Mouse (Mus musculus): ENCODE measurements at regions not wholly inside any gene's neighbourhood (a gene's known extent, or its start where the extent isn't known, plus 50 kb on each side); places are given as distances from the start of the nearest gene placed in this dataset.

DNA sequence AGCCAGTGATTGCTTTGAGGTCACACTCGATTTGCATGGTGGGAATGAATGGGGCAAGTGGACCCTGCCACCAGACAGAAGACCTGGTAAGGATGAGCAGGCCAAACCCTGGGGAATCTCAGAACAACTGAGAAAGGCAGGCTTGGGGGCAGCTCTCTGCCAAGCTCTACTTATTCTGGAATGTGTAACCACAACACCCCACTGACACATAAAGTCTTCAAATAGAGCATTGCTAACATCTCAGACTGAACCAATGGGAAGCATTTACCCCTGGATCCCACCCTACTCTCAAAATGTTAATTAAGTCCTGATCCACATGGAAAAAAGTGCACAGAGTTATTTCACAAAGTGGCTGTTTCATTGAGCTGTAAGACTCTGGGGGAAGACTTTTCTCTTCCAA, 878.5 kb downstream of the Fam19a2 start:
- no peaks in the 10 kb centered on the region for H3K9me3 ChIP-seq (ENCODE audit: control insufficient read depth, low read length)
- H3K27me3 ChIP-seq (ENCODE audit: control insufficient read depth, insufficient read depth, low read length) = no peaks in the 10 kb centered on the region
- ATAC-seq (ENCODE audit: low FRiP score) (no peak), DNase-seq (ENCODE audit: low spot score) (no peak)
- no peak overlapping the region for H3K4me3 ChIP-seq (ENCODE audit: low read depth, low read length)
- H3K36me3 ChIP-seq (ENCODE audit: control insufficient read depth, insufficient read depth, low read length) = no peaks in the 10 kb centered on the region
- 84% methylated on average over 1 of the region's 1 CpGs for WGBS
- H3K4me2 ChIP-seq (replicated peaks; ENCODE audit: low read depth, low read length) = no peak overlapping the region
- no peak overlapping the region for H3K27ac ChIP-seq (ENCODE audit: low read depth, low read length)
- no peaks in the 10 kb centered on the region for H3K4me1 ChIP-seq (replicated peaks; ENCODE audit: control insufficient read depth, insufficient read depth, low read length)
- H3K9ac ChIP-seq (ENCODE audit: low read depth, low read length) = no peak overlapping the region

DNA sequence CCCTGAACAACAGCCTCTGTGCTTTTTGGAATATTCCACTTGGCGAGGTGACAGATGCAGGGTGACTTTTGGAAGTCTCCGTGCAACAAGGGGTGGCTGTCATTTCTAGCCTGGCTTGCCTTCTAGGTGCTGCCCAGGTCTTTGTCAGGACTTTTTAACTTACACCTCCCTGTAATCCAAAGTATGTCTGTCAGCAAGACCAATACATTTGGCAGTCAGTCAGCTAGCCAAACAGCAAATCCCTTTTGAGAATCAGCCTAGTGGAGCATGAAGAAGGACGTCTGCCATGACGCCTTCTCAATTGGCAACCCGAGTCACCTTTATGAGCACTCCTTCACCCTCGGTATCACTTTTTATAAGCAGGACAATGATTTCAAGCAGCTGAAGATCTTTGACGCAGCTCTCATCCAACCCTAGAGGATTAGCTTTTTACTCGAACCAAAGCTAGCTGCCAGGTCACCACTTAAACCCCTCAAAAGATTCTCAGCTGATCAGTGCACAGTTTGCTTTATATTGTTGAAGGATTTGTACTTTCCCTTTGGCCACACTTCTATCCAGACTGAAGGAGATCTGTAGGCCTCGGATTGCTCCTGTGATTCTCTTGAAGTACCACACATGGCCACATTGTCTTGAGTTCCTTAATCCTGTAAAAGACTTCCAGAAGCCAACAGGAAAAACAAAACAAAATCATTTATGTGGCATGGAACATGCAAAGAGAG, 883.1 kb downstream of the Fam19a2 start:
- no peaks in the 10 kb centered on the region for H3K27me3 ChIP-seq (ENCODE audit: control insufficient read depth, insufficient read depth, low read length)
- no peaks in the 10 kb centered on the region for H3K4me1 ChIP-seq (replicated peaks; ENCODE audit: control insufficient read depth, insufficient read depth, low read length)
- 61% methylated on average over 9 of the region's 9 CpGs for WGBS
- ATAC-seq (ENCODE audit: low FRiP score) (no peak), DNase-seq (ENCODE audit: low spot score) (no peak)
- H3K9me3 ChIP-seq (ENCODE audit: control insufficient read depth, low read length) = no peaks in the 10 kb centered on the region
- H3K9ac ChIP-seq (ENCODE audit: low read depth, low read length) = no peak overlapping the region
- no peak overlapping the region for H3K4me2 ChIP-seq (replicated peaks; ENCODE audit: low read depth, low read length)
- no peaks in the 10 kb centered on the region for H3K36me3 ChIP-seq (ENCODE audit: control insufficient read depth, insufficient read depth, low read length)
- H3K27ac ChIP-seq (ENCODE audit: low read depth, low read length) = no peak overlapping the region
- no peak overlapping the region for H3K4me3 ChIP-seq (ENCODE audit: low read depth, low read length)

- Histone ChIP-seq H3K9ac (ENCODE audit: low read depth, low read length) (no peak overlapping the region), H3K27ac (ENCODE audit: low read depth, low read length) (no peak overlapping the region), H3K27me3 (ENCODE audit: control insufficient read depth, insufficient read depth, low read length) (no peaks in the 10 kb centered on the region), H3K4me1 (replicated peaks; ENCODE audit: control insufficient read depth, insufficient read depth, low read length) (no peaks in the 10 kb centered on the region), H3K4me3 (ENCODE audit: low read depth, low read length) (no peak overlapping the region), H3K4me2 (replicated peaks; ENCODE audit: low read depth, low read length) (no peak overlapping the region), H3K36me3 (ENCODE audit: control insufficient read depth, insufficient read depth, low read length) (no peaks in the 10 kb centered on the region), H3K9me3 (ENCODE audit: control insufficient read depth, low read length) (no peaks in the 10 kb centered on the region)
- whole genome bisulfite sequencing = 79% methylated on average over 7 of the region's 7 CpGs
- DNase-seq (ENCODE audit: low spot score) (no peak), ATAC-seq (ENCODE audit: low FRiP score) (no peak)
These were observed 899.6 kb downstream of the Fam19a2 start for GRCm38 (mm10) chr10:124163441-124163840.

DNA sequence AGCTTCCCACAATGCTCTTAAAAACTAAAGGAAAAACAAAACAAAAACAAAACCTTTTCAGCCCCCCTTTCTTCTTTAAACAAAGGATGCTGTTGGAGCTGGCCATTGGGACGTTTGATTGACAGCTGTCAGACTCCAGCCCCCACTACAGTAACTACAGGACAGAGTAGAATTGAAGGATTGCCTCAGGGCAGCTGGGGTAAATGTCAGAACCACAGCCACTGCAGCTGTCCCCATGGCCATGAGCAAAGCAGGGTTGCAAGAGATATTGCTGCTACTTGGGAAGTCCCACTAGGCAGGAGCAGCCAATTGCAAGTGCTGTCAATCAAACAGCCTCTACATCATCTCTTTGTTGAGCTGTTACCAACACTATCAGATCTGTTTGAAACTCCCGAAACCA, 911.8 kb downstream of the Fam19a2 start:
- no peak for DNase-seq (ENCODE audit: low spot score)
- H3K9me3 ChIP-seq (ENCODE audit: control insufficient read depth, low read length) = no peaks in the 10 kb centered on the region
- WGBS = 63% methylated on average over 2 of the region's 2 CpGs
- peak; percentile 69 for ATAC-seq (ENCODE audit: low FRiP score)
- H3K36me3 ChIP-seq (ENCODE audit: control insufficient read depth, insufficient read depth, low read length) = no peaks in the 10 kb centered on the region
- no peak overlapping the region for H3K9ac ChIP-seq (ENCODE audit: low read depth, low read length)
- H3K27me3 ChIP-seq (ENCODE audit: control insufficient read depth, insufficient read depth, low read length) = no peaks in the 10 kb centered on the region
- H3K4me2 ChIP-seq (replicated peaks; ENCODE audit: low read depth, low read length) = no peak overlapping the region
- H3K4me1 ChIP-seq (replicated peaks; ENCODE audit: control insufficient read depth, insufficient read depth, low read length) = no peaks in the 10 kb centered on the region
- H3K4me3 ChIP-seq (ENCODE audit: low read depth, low read length) = no peak overlapping the region
- no peak overlapping the region for H3K27ac ChIP-seq (ENCODE audit: low read depth, low read length)

DNA sequence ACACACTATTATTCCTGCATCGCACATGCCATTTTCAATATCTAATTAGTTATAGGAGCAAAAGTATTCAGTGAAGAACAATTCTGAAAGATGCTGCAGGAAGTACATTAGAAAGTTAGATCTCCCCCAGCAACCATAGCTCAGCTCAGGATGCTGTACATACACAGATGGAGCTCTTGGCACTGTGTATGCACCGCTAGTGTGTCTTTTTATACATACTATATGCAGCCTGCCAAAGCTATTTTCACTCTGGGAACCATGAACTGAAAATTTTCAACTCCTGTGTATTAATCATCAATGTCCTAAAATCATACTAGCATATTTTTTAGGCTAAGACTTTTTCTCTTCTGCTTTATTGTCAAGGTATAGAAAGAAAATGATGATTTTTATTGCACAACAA, 944.5 kb downstream of the Fam19a2 start:
- no peak overlapping the region for H3K4me3 ChIP-seq (ENCODE audit: low read depth, low read length)
- DNase-seq (ENCODE audit: low spot score) = no peak
- no peaks in the 10 kb centered on the region for H3K27me3 ChIP-seq (ENCODE audit: control insufficient read depth, insufficient read depth, low read length)
- no peak overlapping the region for H3K27ac ChIP-seq (ENCODE audit: low read depth, low read length)
- no peaks in the 10 kb centered on the region for H3K36me3 ChIP-seq (ENCODE audit: control insufficient read depth, insufficient read depth, low read length)
- no peaks in the 10 kb centered on the region for H3K9me3 ChIP-seq (ENCODE audit: control insufficient read depth, low read length)
- no peaks in the 10 kb centered on the region for H3K4me1 ChIP-seq (replicated peaks; ENCODE audit: control insufficient read depth, insufficient read depth, low read length)
- WGBS = 89% methylated on average over 2 of the region's 2 CpGs
- ATAC-seq (ENCODE audit: low FRiP score) = no peak
- H3K4me2 ChIP-seq (replicated peaks; ENCODE audit: low read depth, low read length) = no peak overlapping the region
- no peak overlapping the region for H3K9ac ChIP-seq (ENCODE audit: low read depth, low read length)

- Histone ChIP-seq H3K27ac (ENCODE audit: low read depth, low read length) (no peak overlapping the region), H3K27me3 (ENCODE audit: control insufficient read depth, insufficient read depth, low read length) (no peaks in the 10 kb centered on the region)
- WGBS = 74% methylated on average over 1 of the region's 1 CpGs
These were observed 955.7 kb downstream of the Fam19a2 start for GRCm38 (mm10) chr10:124219461-124219860.

GRCm38 (mm10) chr10:124222068-124222467, 958.3 kb downstream of the Fam19a2 start:
- WGBS = 77% methylated on average over 2 of the region's 2 CpGs
- Histone ChIP-seq H3K9me3 (ENCODE audit: control insufficient read depth, low read length) (no peaks in the 10 kb centered on the region), H3K27me3 (ENCODE audit: control insufficient read depth, insufficient read depth, low read length) (no peaks in the 10 kb centered on the region), H3K27ac (ENCODE audit: low read depth, low read length) (no peak overlapping the region), H3K9ac (ENCODE audit: low read depth, low read length) (no peak overlapping the region), H3K36me3 (ENCODE audit: control insufficient read depth, insufficient read depth, low read length) (no peaks in the 10 kb centered on the region), H3K4me1 (replicated peaks; ENCODE audit: control insufficient read depth, insufficient read depth, low read length) (no peaks in the 10 kb centered on the region), H3K4me2 (replicated peaks; ENCODE audit: low read depth, low read length) (no peak overlapping the region), H3K4me3 (ENCODE audit: low read depth, low read length) (no peak overlapping the region)
- ATAC-seq (ENCODE audit: low FRiP score) = no peak
- DNase-seq (ENCODE audit: low spot score) = no peak

More at GRCm38 (mm10) chr10:124219461-124219860, 955.7 kb downstream of the Fam19a2 start:
- no peak overlapping the region for H3K9ac ChIP-seq (ENCODE audit: low read depth, low read length)
- ATAC-seq (ENCODE audit: low FRiP score) (no peak), DNase-seq (ENCODE audit: low spot score) (no peak)
- H3K36me3 ChIP-seq (ENCODE audit: control insufficient read depth, insufficient read depth, low read length) = no peaks in the 10 kb centered on the region
- no peak overlapping the region for H3K4me2 ChIP-seq (replicated peaks; ENCODE audit: low read depth, low read length)
- no peaks in the 10 kb centered on the region for H3K4me1 ChIP-seq (replicated peaks; ENCODE audit: control insufficient read depth, insufficient read depth, low read length)
- no peak overlapping the region for H3K4me3 ChIP-seq (ENCODE audit: low read depth, low read length)
- no peaks in the 10 kb centered on the region for H3K9me3 ChIP-seq (ENCODE audit: control insufficient read depth, low read length)

- Histone ChIP-seq H3K4me3 (ENCODE audit: low read depth, low read length) (no peak overlapping the region), H3K27ac (ENCODE audit: low read depth, low read length) (no peak overlapping the region), H3K27me3 (ENCODE audit: control insufficient read depth, insufficient read depth, low read length) (no peaks in the 10 kb centered on the region), H3K36me3 (ENCODE audit: control insufficient read depth, insufficient read depth, low read length) (no peaks in the 10 kb centered on the region), H3K9ac (ENCODE audit: low read depth, low read length) (no peak overlapping the region), H3K4me2 (replicated peaks; ENCODE audit: low read depth, low read length) (no peak overlapping the region), H3K9me3 (ENCODE audit: control insufficient read depth, low read length) (no peaks in the 10 kb centered on the region), H3K4me1 (replicated peaks; ENCODE audit: control insufficient read depth, insufficient read depth, low read length) (no peaks in the 10 kb centered on the region)
- 100% methylated on average over 1 of the region's 1 CpGs for WGBS
- ATAC-seq (ENCODE audit: low FRiP score) (no peak), DNase-seq (ENCODE audit: low spot score) (no peak)
These were observed 963.3 kb downstream of the Fam19a2 start for GRCm38 (mm10) chr10:124227061-124227460.

DNA sequence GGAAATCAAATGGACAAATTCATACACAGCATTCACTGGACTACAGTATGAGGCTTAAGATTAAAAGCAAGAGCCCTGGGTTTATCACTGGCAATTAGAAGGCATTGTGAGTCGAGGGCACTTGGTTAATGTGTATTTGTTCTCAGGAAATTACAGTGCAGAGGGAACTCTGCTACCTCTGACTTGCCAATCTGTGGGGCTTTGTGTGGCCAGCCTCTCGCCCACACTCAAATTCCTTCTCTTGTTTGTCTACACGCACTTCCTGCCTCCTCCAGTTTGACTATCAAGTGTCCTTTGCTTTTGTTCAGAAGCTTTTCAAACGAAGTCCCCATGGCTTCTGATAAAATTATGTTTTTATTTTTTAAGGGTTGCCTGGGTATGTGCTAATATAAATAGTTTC, 985.6 kb downstream of the Fam19a2 start:
- H3K9me3 ChIP-seq (ENCODE audit: control insufficient read depth, low read length) = no peaks in the 10 kb centered on the region
- H3K9ac ChIP-seq (ENCODE audit: low read depth, low read length) = no peak overlapping the region
- no peak overlapping the region for H3K4me2 ChIP-seq (replicated peaks; ENCODE audit: low read depth, low read length)
- no peaks in the 10 kb centered on the region for H3K36me3 ChIP-seq (ENCODE audit: control insufficient read depth, insufficient read depth, low read length)
- ATAC-seq (ENCODE audit: low FRiP score) (no peak), DNase-seq (ENCODE audit: low spot score) (no peak)
- WGBS = 36% methylated on average over 4 of the region's 4 CpGs
- no peak overlapping the region for H3K4me3 ChIP-seq (ENCODE audit: low read depth, low read length)
- no peaks in the 10 kb centered on the region for H3K27me3 ChIP-seq (ENCODE audit: control insufficient read depth, insufficient read depth, low read length)
- no peaks in the 10 kb centered on the region for H3K4me1 ChIP-seq (replicated peaks; ENCODE audit: control insufficient read depth, insufficient read depth, low read length)
- H3K27ac ChIP-seq (ENCODE audit: low read depth, low read length) = no peak overlapping the region
